Mouse (Mus musculus) cerebellum, adult 2 months (tissue): Measurements from ENCODE around the gene Pdzd2.

Source experiments
- CTCF ChIP-seq: fragments of 200-500 bp; IDR thresholded peaks from 2 replicates; pipeline ENCODE4 v1.5.1; 2011; ENCODE audit warnings: low read depth, mild to moderate bottlenecking, control low read depth, low read length, moderate library complexity, borderline replicate concordance; ENCODE audit not compliant: insufficient read depth
- POLR2A ChIP-seq: fragments of 200-500 bp; IDR thresholded peaks from 2 replicates; pipeline ENCODE4 v1.6.1; 2011; ENCODE audit warnings: low read length, control low read depth, borderline replicate concordance; ENCODE audit not compliant: insufficient read depth

GRCm38 (mm10) chr15:12667760-12668520 lies 71.8 kb downstream of the Pdzd2 start:
- TF ChIP-seq POLR2A (no peak), CTCF (no peak)
